ENCODE assay signal across 20 mouse cellular contexts in the genomic region with DNA sequence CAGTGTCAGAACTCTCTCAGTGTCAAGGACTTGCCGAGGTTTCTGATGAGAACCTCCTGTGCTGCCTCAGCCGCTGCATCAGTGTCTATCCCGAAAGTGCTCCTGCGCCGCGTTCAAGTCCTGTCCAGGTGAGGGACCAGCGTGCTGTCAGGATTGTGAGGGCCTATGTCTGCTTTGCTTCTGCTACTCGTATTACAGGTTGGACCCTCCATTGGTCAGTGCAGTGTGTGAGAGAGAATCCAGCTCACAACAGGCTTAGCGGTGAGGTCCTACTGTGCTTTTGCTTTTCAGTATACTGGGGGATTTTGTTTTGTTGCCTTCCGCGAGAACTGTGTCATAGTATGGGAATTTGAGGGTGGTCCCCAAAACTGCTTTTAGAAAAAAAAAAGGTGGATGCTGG.
"Had no signal": no experiment of that assay in that cellular context is flagged by ENCODE, and none has a peak within 500 bp of the region (broad histone marks: within the 10 kb centered on the region; RNA-seq: fewer than 3 reads in every experiment).

No protein-coding gene starts in this region.

- H3K27me3 ChIP-seq: limb, embryonic 13.5 days; liver, embryonic 12.5 days; liver, embryonic 15.5 days; neural tube, embryonic 15.5 days; stomach, embryonic 15.5 days had no signal

- H3K36me3 ChIP-seq: stomach, embryonic 15.5 days had no signal

- DNase-seq: kidney, adult 2 months; kidney, postnatal 25 days; layer of hippocampus, adult 9-11 months; liver; lung, adult 18-20 months; lung, postnatal 14 days; lung, postnatal 4 days; right cerebral cortex, postnatal 25 days; spleen, adult 18-20 months; thymus, postnatal 25 days had no signal

- H3K4me2 ChIP-seq: limb, embryonic 13.5 days; liver, embryonic 12.5 days; liver, embryonic 15.5 days; stomach, embryonic 15.5 days had no signal

- H3K4me1 ChIP-seq: liver, embryonic 12.5 days; liver, embryonic 15.5 days had no signal

- H3K9ac ChIP-seq: limb, embryonic 13.5 days; liver, embryonic 12.5 days; liver, embryonic 15.5 days; neural tube, embryonic 15.5 days; stomach, embryonic 15.5 days had no signal

- H3K27ac ChIP-seq: kidney, postnatal 0 days; layer of hippocampus, adult 2 months; limb, embryonic 10.5 days; limb, embryonic 13.5 days; liver, embryonic 12.5 days; liver, embryonic 15.5 days; neural tube, embryonic 15.5 days; stomach, embryonic 15.5 days had no signal

- H3K9me3 ChIP-seq: limb, embryonic 10.5 days; limb, embryonic 13.5 days; liver, embryonic 12.5 days; liver, embryonic 15.5 days; neural tube, embryonic 15.5 days; stomach, embryonic 15.5 days had no signal

- ATAC-seq: intestine, postnatal 0 days; liver, embryonic 12.5 days had no signal

- H3K4me3 ChIP-seq: layer of hippocampus, adult 2 months; limb, embryonic 10.5 days; limb, embryonic 13.5 days; liver, embryonic 12.5 days; liver, embryonic 15.5 days; myocyte; neural tube, embryonic 15.5 days; stomach, embryonic 15.5 days had no signal
